Mouse (Mus musculus) T-helper 2 cell (primary cell): ENCODE data around the gene Gkn2.

Experiments
- in situ Hi-C: fragments of 300-600 bp; cut with MboI, MseI; formaldehyde crosslinking; loops from one replicate; pipeline ENCODE4 v1.15.1; 2025; ENCODE audit warnings: high pct_unique_total_duplicates

Gkn2 gene

GRCm38 (mm10) chr6:87373057-87373456 lies at the start of gene Gkn2:
Gkn2 (plus strand) TSS chr6:87373357.
- in situ Hi-C loops: no loop called here

GRCm38 (mm10) chr6:87323381-87323780 lies 49.8 kb upstream of the Gkn2 start:
- in situ Hi-C loops: no loop called here

GRCm38 (mm10) chr6:87326932-87327331 lies 46.2 kb upstream of the Gkn2 start:
- in situ Hi-C loops: loop anchor here (5.0 kb wide), 1 partner anchor 225 kb away; the partner anchor contains the start of gene D6Ertd527e

GRCm38 (mm10) chr6:87328265-87329173 lies 44.6 kb upstream of the Gkn2 start:
- in situ Hi-C loops: loop anchor here (5.0 kb wide), 1 partner anchor 226 kb away; the partner anchor contains the start of gene D6Ertd527e

- in situ Hi-C loops: no loop called here
Observed at GRCm38 (mm10) chr6:87332380-87332779, 40.8 kb upstream of the Gkn2 start.

GRCm38 (mm10) chr6:87334361-87335090 lies 38.6 kb upstream of the Gkn2 start:
- in situ Hi-C loops: no loop called here

GRCm38 (mm10) chr6:87335091-87335934 lies 37.8 kb upstream of the Gkn2 start, which contains the start of gene Antxr1:
Antxr1 (minus strand) TSS chr6:87335821.
- in situ Hi-C loops: no loop called here

GRCm38 (mm10) chr6:87335935-87336295 lies 37.2 kb upstream of the Gkn2 start:
- in situ Hi-C loops: no loop called here

GRCm38 (mm10) chr6:87350829-87351228 lies 22.3 kb upstream of the Gkn2 start, which contains the start of gene Gkn1:
Gkn1 (minus strand) TSS chr6:87350942.
- in situ Hi-C loops: no loop called here

- in situ Hi-C loops: no loop called here
Observed at GRCm38 (mm10) chr6:87354441-87354840, 18.7 kb upstream of the Gkn2 start.

- in situ Hi-C loops: loop anchor here (10.0 kb wide), 1 partner anchor 734 kb away; no protein-coding TSS in a partner anchor
Observed at GRCm38 (mm10) chr6:87369223-87369622, 3.9 kb upstream of the Gkn2 start.

GRCm38 (mm10) chr6:87383926-87384691 lies 11.0 kb downstream of the Gkn2 start:
- in situ Hi-C loops: no loop called here

GRCm38 (mm10) chr6:87384761-87385160 lies 11.6 kb downstream of the Gkn2 start:
- in situ Hi-C loops: no loop called here

- in situ Hi-C loops: no loop called here
Observed at GRCm38 (mm10) chr6:87386203-87386602, 13.0 kb downstream of the Gkn2 start.

- in situ Hi-C loops: no loop called here
Observed at GRCm38 (mm10) chr6:87386681-87387080, 13.5 kb downstream of the Gkn2 start.

- in situ Hi-C loops: no loop called here
Observed at GRCm38 (mm10) chr6:87388877-87389276, 15.7 kb downstream of the Gkn2 start, which contains the start of gene Gkn3. Gkn3 (minus strand) TSS chr6:87388935.

GRCm38 (mm10) chr6:87389455-87389989 lies 16.4 kb downstream of the Gkn2 start:
- in situ Hi-C loops: no loop called here

- in situ Hi-C loops: no loop called here
Observed at GRCm38 (mm10) chr6:87393466-87394205, 20.5 kb downstream of the Gkn2 start.

- in situ Hi-C loops: loop anchor here (5.0 kb wide), 1 partner anchor 58 kb away; no protein-coding TSS in a partner anchor
Observed at GRCm38 (mm10) chr6:87394783-87395182, 21.6 kb downstream of the Gkn2 start.
